Mouse (Mus musculus) kidney, adult 2 months (tissue): ENCODE results near the gene Soat2.

Experiments
- CTCF ChIP-seq: fragments of 200-500 bp; conservative IDR thresholded peaks from 2 replicates; pipeline ENCODE4 v1.5.1; 2011; ENCODE audit warnings: low read depth, mild to moderate bottlenecking, control low read depth, low read length, moderate library complexity, mixed read lengths; ENCODE audit not compliant: insufficient read depth, insufficient read length
- POLR2A ChIP-seq: fragments of 200-500 bp; IDR thresholded peaks from one replicate; pipeline ENCODE4 v1.6.1; 2011; ENCODE audit warnings: low read depth, low read length, control low read depth

DNA sequence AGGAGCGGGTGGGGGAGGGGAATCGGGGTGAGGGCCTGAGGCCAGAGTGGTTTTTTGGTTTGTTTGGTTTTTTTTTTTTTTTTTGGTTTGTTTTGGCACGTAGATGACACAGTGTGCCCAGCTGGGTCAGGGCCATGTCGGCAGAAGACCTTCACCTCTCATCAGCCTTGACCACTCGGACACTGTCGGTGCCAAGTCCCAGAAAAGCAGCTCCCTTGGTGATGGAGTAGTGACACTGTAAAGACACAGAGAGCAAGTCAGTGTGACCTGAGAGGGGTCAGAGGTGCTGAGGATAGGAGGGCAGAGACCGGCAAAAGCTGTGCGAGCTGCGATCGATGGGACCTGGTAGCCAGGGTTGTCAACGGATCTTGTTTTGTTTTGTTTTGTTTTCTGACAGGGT lies 35.9 kb downstream of the Soat2 start:
- no peak for TF ChIP-seq CTCF
- TF ChIP-seq POLR2A: no peak
